Mouse (Mus musculus) kidney, adult 2 months (tissue): Measurements from ENCODE around the gene Arfgap1. TPM values are rescaled to one million over a fixed set of nuclear protein-coding genes. Genes with fewer than 3 reads are reported as not detected.
A peak's percentile ranks its signal among the peaks of the same experiment; 100 is the strongest.

Experiments used
- DNase-seq: peaks from one replicate; pipeline ENCODE4 v3.0.0; 2021
- H3K27ac ChIP-seq: fragments of 200-500 bp; 2 replicates; pipeline ENCODE4 v1.5.1; 2012; ENCODE audit warnings: low read depth, low read length, control low read depth, inconsistent platforms; ENCODE audit not compliant: insufficient read depth
- H3K27me3 ChIP-seq: fragments of 200-500 bp; replicated peaks from 2 replicates; pipeline ENCODE4 v1.6.1; 2012; ENCODE audit warnings: mild to moderate bottlenecking, moderate library complexity, low read length, inconsistent platforms; ENCODE audit not compliant: control insufficient read depth, insufficient read depth
- H3K36me3 ChIP-seq: fragments of 200-500 bp; 2 replicates; pipeline ENCODE4 v1.6.1; 2012; ENCODE audit warnings: mild to moderate bottlenecking, moderate library complexity, low read length, inconsistent platforms; ENCODE audit not compliant: control insufficient read depth, insufficient read depth
- H3K4me1 ChIP-seq: fragments of 200-500 bp; 2 replicates; pipeline ENCODE4 v1.6.1; 2011; ENCODE audit warnings: low read length; ENCODE audit not compliant: control insufficient read depth, insufficient read depth
- H3K4me3 ChIP-seq: fragments of 200-500 bp; 2 replicates; pipeline ENCODE4 v1.5.1; 2011; ENCODE audit warnings: mild to moderate bottlenecking, low read depth, low read length, control low read depth; ENCODE audit not compliant: insufficient read depth
- CTCF ChIP-seq: fragments of 200-500 bp; conservative IDR thresholded peaks from 2 replicates; pipeline ENCODE4 v1.5.1; 2011; ENCODE audit warnings: low read depth, mild to moderate bottlenecking, control low read depth, low read length, moderate library complexity, mixed read lengths; ENCODE audit not compliant: insufficient read depth, insufficient read length
- POLR2A ChIP-seq: fragments of 200-500 bp; IDR thresholded peaks from one replicate; pipeline ENCODE4 v1.6.1; 2011; ENCODE audit warnings: low read depth, low read length, control low read depth
- WGBS: fragments of 180-500 bp; shearing (Covaris S2); methylation state at CpG from one replicate; pipeline ENCODE4 v1.1.7; 2018; 5-methylcytosine and 5-hydroxymethylcytosine counted together
- polyA plus RNA-seq: library from polyadenylated mRNA; depleted of rRNA; stranded (reverse); fragments of >200 nt; gene quantifications from 2 replicates; pipeline ENCODE4 v1.2.3, GENCODE M21; 2012; rRNA removed

Arfgap1 gene
- 35.6 and 38.9 TPM in 2 replicates for polyA plus RNA-seq

DNA sequence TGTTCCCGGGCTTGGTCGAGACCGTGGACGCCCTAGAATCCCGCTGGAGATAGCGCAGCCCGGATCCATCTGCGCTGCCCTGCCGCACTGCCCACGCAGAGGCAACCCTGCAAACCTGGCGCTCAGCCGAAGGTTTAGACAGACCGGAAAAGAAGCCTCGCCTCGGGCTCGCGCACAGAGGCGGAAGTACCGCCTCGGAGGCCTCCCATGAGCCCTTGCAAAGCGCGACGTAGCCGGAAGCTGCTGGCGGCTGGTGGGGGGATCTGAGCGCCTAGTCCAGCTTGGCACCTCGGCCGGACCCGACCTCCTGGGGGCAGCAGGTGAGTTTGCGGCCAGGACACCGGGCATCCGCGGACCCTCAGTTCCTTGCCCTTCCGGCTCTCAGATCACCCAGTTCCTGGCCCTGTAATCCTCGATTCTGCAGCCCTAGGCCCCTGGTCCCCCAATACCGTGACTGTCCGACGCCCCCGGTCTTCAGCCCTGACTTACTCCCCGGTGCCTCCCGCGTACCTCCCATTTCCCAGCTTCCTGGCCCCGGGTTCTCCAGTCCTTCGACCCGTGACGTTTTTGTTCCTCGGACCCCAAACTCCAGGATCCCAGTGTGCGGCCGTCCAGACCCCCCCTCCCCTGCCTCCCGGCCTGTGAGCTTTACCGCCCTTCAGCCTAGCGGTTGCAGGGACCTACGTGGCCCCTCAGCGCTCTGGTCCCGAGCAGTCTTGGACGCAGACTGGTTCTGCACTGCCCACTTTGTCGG, at the start of gene Arfgap1:
Arfgap1 (plus strand) TSS at position 216 of the 754 bp plus-strand sequence.
- under 1% methylated on average over 57 of the region's 57 CpGs for WGBS
- Histone ChIP-seq H3K4me3 (peak within 1 kb of the TSS; percentile 73), H3K36me3 (no peaks in the 10 kb centered on the region), H3K27ac (peak within 1 kb of the TSS; percentile 88), H3K4me1 (no peaks in the 10 kb centered on the region; the same call in 1 of the 2 replicates), H3K27me3 (no peaks in the 10 kb centered on the region)
- DNase-seq: peak; percentile 96
- TF ChIP-seq POLR2A: peak; percentile 76
- TF ChIP-seq CTCF: no peak

DNA sequence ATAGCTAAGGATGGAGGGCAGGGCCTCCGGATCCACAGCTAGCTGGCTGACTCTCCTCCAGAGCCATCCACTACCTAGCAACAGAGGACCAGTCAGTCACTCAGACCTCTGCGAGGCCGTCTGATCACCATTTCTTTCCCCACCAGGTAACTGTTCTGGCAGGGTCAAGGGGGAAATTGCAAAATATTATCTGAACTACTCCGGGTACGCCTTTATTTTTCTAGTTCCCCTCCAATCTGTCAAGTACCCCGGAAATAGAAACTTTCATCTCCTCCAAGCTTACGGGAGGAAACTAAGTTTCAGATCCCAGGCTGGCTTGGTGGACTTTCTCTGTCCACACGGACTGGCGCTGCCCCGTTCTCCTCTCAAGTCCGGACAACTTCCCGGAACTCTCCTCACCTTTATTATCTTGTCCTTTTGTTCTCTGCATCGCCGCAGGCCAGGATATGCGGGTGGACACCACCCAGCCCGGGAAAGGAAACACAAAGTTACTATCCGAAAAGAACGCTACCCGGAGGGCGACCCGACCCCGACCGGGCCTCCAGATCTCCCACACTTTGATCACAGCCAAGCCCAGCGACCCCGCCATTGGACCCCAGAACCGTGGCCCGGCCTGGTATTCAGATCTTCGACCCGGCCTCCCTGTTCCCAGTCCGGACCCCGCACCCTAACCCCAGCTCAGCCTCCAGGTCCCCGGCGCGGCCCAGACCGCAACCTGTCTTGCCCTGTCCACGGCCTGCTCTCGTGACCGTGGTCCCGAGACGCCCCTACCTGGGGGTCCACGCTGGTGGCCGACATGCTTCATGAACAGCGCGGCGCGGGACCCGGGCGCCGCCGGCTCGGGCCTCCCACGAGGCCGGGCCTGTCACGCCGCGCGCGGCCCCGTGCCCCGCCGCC, 46.9 kb upstream of the Arfgap1 start:
- Histone ChIP-seq H3K27ac (peak overlapping the region; percentile 47), H3K4me3 (peak overlapping the region; percentile 97), H3K36me3 (no peaks in the 10 kb centered on the region), H3K27me3 (no peaks in the 10 kb centered on the region), H3K4me1 (peaks cover 4% of the 10 kb centered on the region; the same call in 1 of the 2 replicates)
- no peak for DNase-seq
- TF ChIP-seq POLR2A (no peak), CTCF (no peak)
- under 1% methylated on average over 61 of the region's 61 CpGs for WGBS

DNA sequence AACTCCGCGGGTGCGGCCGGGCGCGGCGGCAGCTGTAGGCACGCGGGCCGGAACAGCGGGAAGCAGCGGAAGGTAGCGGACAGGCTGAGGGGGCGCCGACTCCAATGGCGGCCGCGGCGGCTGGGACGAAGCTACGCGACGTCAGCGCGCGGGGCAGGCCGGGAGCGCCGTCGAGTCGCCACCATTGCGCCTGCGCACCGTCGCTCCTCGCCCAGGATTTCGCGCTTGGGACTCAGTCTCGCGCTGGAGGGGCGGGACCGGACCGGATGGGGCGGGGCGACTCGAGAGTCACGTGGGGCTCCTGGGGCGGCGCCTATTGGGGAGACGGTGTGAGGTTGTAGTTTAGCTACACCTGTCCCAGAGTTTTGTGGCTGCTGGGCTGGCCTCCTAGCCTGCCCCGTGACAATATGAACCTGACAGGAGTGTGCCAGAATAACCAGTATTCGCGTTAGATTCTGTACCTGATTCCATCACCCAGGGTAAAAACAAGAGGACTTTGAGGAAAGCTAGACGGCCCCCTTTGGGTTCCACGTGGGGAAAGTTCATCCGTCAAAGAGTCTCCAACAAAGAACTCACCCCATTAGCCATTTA, 46.1 kb upstream of the Arfgap1 start, which contains the start of gene Ythdf1:
Ythdf1 (minus strand) TSS at position 140 of the 591 bp plus-strand sequence.
- TF ChIP-seq POLR2A (peak; percentile 57), CTCF (no peak)
- under 1% methylated on average over 56 of the region's 56 CpGs for WGBS
- peak within 1 kb of the TSS; percentile 60 for H3K27ac ChIP-seq
- no peaks in the 10 kb centered on the region for H3K27me3 ChIP-seq
- peak; percentile 98 for DNase-seq
- H3K36me3 ChIP-seq: no peaks in the 10 kb centered on the region
- H3K4me1 ChIP-seq: peaks cover 4% of the 10 kb centered on the region; the same call in 1 of the 2 replicates
- H3K4me3 ChIP-seq: peak within 1 kb of the TSS; percentile 97

DNA sequence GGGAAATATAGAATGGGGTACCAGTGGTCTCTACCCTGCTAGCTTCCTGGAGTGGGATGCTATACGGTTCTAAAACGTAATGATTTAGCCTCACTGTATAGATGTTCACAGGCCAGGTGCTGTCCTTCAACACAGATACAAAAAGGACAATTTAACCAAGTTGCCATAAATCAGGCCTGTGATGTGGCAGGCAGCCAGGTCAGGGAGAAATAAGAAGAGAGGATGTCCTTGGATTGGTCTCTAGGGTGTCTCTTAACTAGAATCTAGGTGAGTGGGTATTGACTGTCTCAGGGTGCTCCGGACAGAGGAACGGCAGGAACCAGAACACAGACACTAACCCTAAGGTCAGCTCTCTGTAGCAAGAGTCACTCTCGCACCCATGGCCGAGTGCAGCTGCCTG, 44.3 kb upstream of the Arfgap1 start:
- peaks cover 4% of the 10 kb centered on the region; the same call in 1 of the 2 replicates for H3K4me1 ChIP-seq
- H3K4me3 ChIP-seq: no peak overlapping the region
- no peak for DNase-seq
- no peaks in the 10 kb centered on the region for H3K36me3 ChIP-seq
- 91% methylated on average over 6 of the region's 6 CpGs for WGBS
- H3K27ac ChIP-seq: no peak overlapping the region
- TF ChIP-seq CTCF: no peak
- TF ChIP-seq POLR2A: no peak
- H3K27me3 ChIP-seq: no peaks in the 10 kb centered on the region

DNA sequence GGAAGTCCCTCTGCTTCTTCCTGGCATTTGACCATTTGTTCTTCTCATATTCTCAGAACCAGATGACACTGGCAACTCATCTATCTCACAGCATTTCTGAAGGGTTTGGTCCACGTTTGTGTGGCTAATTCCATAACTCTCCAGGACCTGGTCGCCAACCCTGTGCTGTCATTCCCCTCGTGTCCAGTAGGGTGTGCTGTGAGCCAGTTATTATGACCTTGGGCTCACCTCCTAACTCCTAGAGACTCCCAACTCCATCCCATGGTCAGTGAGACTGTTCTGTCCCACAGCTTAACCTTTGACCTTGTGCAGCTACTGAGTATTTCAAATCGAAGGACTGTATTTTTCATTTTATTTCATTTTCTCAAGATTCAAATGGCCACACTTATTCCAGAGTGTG, 41.8 kb upstream of the Arfgap1 start:
- peak; percentile 75 for DNase-seq
- no peaks in the 10 kb centered on the region for H3K27me3 ChIP-seq
- no peak overlapping the region for H3K4me3 ChIP-seq
- peaks cover 4% of the 10 kb centered on the region; the same call in 1 of the 2 replicates for H3K4me1 ChIP-seq
- no peak overlapping the region for H3K27ac ChIP-seq
- no peaks in the 10 kb centered on the region for H3K36me3 ChIP-seq
- TF ChIP-seq POLR2A (no peak), CTCF (peak; percentile 100)
- 11% methylated on average over 4 of the region's 4 CpGs for whole genome bisulfite sequencing

DNA sequence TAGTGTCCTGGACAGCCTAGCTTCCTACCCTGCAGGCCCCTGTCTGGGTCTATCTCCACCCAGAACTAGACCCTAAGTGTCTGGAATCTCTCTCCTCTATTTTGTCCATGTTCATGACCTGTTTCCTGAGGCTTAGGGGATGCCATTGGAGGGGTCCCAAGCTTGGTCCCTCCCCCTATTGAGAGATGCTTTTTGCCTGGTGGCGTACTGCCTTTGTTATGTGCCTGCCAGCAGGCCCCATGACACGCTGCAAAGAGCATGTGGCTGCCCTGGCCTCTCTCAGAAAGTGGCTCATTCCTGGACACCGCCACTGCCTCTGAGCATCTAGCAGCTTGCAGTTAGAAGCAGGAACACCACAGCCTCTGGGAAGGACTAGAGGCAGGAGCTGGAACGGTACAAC, 38.3 kb upstream of the Arfgap1 start, which contains the start of gene Birc7:
Birc7 (plus strand) TSS at position 301 of the 400 bp plus-strand sequence.
- DNase-seq: no peak
- Histone ChIP-seq H3K4me1 (no peaks in the 10 kb centered on the region), H3K27me3 (no peaks in the 10 kb centered on the region), H3K36me3 (no peaks in the 10 kb centered on the region), H3K4me3 (no peak within 1 kb of the TSS), H3K27ac (no peak within 1 kb of the TSS)
- no peak for TF ChIP-seq CTCF
- no peak for TF ChIP-seq POLR2A
- WGBS: 75% methylated on average over 4 of the region's 4 CpGs
